Mouse (Mus musculus): ENCODE data around the gene Lig4.

Lig4 gene

GRCm38 (mm10) chr8:9929746-9930445, 47.6 kb downstream of the Lig4 start:
- peak; percentile 24 for DNase-seq (ENCODE audit: low spot score)

All from layer of hippocampus, adult 9-10 months (tissue).